Mouse (Mus musculus) gastrocnemius, adult 18-20 months (tissue): ENCODE results near the gene Defb48. TPM values are rescaled to one million over a fixed set of nuclear protein-coding genes. Genes with fewer than 3 reads are reported as not detected.
A peak's percentile ranks its signal among the peaks of the same experiment; 100 is the strongest.

ENCODE experiments used
- DNase-seq: peaks from one replicate; pipeline ENCODE4 v3.0.0; 2021; ENCODE audit warnings: low spot score
- long read RNA-seq, 2 experiments: library from polyadenylated mRNA; stranded (forward); transcript quantifications; one replicate each; pipeline ENCODE4 v2.0.0; 2021
- total RNA-seq, 2 experiments: library from RNA; stranded (reverse); gene quantifications; 2 replicates each; pipeline ENCODE4 v1.2.3; 2021

The Defb48 gene
- not detected for total RNA-seq
- long read RNA-seq, experiment 1, result 0 reads
- long read RNA-seq, experiment 2, result 0 reads

DNA sequence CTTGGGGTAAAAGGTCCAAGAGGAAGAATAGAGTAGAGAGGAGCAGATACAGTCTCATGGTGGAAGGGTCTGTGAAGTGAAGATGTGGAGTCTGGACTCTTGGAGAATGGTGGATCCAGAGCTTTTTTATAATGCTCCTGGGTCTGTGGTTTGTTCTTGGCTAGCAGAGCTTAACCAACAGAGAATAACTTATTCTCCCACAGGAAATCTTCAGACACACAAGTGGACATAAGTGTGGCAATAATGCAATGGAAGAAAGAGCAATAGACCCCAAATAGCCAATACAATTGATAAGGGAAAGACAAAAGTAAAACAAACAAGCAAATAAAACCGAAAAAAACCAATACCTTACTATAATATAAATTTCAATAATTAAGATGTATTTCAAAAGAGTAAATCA lies at the start of gene Defb48:
Gene Defb48, minus strand, starts transcription at position 101 of the 400 bp plus-strand sequence.
- DNase-seq, result no peak

- DNase-seq, result no peak
Measured at GRCm38 (mm10) chr14:63020524-63021156, 36.3 kb upstream of the Defb48 start.

DNA sequence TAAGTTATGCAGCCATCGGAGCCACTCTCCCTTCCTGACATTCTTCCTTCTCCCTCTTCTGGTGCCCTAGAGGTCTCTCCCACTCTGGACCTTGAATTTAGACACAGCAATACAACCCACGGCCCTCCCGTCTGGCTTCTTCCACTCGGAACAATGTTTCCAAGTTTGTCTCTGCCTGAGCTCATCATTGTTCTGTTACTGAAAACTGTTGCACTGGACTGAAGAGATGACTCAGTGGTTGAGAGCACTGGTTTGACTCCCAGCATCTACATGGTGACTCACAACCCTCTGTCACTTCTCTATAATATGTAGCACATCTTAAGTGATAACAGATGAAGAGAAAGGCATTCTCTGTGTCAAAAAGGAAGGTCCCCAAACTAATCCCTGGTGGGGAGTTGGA lies 30.4 kb upstream of the Defb48 start:
- no peak for DNase-seq

DNA sequence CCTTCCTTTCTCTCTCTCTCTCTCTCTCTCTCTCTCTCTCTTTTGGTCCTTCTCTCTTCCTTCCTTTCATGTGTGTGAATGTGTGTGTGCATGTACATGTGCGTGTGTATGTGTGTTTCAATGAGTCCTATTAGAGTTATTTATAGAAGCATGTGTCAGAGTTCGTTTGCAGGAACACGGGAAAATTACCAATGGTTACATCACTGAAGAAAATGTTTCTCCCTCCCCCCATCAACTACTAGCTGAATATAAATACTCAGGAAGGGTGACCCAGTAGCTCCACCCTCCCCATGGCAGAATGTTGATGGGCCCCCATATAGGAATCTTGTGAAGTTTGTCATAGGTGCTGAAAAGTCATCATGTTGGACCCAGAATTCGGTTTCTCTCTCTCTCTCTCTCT lies 28.8 kb upstream of the Defb48 start:
- DNase-seq, result no peak

DNA sequence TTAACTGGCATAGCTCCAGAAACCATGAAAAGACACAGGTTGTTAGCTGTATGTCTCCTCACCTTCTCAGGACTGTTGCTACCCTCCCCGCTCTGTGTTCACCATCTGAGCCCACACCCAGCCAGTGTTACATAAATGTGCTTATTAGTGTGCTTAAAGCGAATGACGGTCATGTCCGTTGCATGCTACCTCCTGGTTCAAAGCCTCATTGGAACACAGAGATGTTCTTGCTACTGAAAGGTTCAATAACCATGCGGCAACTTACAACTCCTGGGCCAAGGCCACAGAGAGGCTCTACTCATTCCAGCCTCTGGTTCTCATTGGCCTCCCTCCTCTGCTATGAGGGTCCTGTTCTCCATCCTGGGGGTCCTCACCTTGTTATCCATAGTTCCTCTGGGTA lies 27.2 kb upstream of the Defb48 start, which contains the start of gene Defb43:
Gene Defb43, plus strand, starts transcription at position 301 of the 400 bp plus-strand sequence.
- no peak for DNase-seq

DNA sequence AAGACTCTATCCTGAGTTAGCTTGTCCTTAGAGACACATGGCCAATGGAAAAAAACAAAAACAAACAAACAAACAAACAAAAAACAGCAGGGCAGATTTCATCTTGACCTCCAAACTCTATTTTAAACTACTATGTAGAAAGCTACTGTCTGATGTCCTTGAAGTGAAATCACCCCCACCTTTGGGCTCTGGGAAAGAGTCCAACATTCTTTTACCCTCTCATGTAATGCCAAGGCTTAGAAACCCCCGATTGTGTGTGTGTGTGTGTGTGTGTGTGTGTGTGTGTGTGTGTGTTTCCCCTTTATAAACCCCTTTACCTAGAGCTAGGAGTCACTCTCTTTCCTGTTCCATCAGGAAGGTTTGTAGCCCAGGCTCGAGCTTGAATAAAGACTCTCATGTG lies 18.3 kb upstream of the Defb48 start:
- no peak for DNase-seq

GRCm38 (mm10) chr14:62998977-62999376 lies 14.7 kb upstream of the Defb48 start:
- DNase-seq, result no peak

DNA sequence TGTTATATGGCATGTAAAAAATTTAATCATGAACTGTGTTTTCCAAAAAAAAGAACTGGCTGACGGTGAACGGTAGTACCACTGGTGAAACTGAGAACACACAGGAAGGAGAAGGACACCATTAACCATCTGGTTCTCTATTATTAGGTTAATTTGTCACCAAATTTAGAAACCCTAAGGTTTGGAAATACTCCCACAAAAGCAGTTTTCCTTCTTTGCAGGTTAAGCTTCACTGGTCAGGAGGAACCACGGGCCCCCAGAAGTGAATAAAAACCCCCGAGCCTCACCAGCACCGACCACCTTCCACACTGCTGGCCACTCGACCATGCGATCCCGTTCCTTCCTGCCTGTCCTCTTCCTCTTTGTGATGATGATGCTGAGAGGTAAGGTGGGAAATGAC lies 13.5 kb upstream of the Defb48 start, which contains the start of gene Defb47:
Gene Defb47, plus strand, starts transcription at position 301 of the 400 bp plus-strand sequence.
- no peak for DNase-seq

- no peak for DNase-seq
Measured at GRCm38 (mm10) chr14:62991849-62992510, 7.7 kb upstream of the Defb48 start.

DNA sequence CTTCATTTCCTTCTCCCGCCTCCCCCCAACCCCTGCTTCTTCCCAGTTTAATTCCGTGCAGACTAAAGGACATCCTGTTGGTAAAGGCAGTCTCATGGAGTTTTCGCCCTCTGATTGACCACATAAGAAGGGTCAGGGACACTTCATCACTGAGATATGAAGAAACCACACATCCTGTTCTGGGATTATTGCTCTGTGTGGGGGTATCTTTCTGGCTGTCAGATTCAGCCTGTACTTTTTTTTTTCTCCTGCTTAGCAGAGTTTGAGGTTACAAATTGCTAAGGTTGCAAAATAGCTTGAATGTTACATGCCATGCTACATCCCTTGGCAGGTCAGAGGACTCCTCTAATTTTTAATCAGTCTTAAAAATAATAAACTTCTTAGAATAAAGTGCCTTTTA lies 7.0 kb upstream of the Defb48 start:
- no peak for DNase-seq

DNA sequence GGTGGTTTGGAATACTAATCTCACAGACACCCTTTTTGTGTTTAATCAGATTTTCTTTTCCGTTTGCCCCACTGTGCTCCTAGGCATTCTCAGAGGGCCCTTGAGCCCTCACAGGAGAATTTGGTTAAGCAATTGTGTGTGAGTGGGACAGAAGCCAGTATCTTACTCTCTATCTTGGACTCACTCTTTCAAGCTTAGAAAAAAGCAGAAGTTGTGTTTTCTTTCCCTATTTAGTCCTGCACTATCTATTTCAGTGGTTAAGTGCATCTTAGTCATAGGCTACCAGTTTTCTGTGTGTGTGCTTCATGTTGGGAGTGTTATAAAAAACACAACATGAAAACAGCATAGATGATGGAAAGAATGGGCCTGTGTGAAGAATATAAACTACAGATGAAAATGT lies 4.5 kb downstream of the Defb48 start:
- DNase-seq, result no peak

- DNase-seq, result peak; percentile 73
Measured at GRCm38 (mm10) chr14:62975046-62975445, 9.3 kb downstream of the Defb48 start.

DNA sequence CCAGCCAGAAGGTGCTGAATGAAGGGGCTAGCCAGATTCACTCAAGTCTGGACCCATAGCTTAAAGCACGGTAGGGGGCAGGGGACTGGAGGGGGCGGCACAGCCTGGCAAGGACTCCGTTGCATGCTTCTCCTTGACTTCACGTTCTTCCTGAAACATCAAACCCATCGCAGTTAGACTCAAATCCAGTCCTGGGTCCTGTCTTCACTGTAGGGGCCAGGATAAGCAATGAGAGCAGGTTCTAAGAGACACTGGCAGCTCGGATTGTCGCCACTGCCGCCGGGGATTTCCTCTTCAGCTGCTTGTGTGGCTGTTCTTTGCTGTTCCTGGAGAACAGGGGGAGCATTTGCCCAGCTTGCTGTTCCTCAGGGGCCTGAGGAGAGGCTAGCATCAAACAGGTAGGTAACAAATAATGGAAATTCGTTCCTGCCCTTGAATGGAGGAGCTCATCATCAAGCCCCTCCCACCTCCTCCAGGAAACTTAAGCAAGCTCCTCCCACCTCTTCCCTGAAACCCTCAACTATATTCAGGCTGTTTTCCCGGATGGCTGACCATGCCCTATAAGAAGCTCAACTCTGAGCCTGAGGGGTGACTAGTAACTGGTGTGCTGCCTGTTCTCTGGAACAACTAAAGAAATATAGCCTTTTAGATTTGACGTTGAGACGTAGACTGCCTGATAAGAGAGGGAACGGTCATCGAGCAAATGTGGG lies 18.3 kb downstream of the Defb48 start:
- peak; percentile 7 for DNase-seq

DNA sequence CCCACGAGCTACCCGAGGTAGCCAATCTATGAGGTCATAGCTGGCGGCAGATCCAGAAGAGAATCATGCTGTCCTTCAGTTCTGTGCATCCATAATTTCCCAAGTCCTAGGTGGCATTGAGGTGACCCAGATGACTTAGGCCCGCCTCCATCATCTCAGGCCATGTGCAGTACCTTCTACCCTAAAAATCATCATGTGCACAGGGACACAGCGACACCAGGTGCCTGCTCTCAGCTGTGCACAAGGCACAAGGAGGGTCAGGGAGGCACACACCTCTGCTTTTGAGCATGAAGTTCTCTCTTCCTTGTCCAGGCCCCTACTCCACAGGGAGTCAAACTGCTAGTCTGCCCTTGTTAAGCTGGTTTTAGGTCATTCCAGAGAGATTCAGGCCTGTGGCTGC lies 19.0 kb downstream of the Defb48 start:
- no peak for DNase-seq

DNA sequence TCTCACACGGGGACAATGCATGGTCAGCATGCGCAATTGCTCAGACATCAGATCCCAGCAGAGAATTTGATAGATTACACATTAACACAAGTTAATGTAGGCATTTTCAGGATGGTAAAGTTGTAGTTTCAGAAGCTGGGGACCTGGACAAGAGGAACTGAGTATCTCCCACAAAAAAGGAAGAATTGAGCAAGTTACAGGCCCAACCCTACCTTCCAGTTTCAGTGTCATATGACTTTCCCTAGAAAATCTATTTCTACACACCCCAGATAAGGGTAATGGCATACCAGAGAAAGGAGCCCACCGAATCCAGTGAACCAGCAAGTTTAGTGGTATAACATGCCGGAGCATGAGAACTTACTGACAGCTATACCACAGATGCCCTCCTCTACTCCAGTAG lies 20.7 kb downstream of the Defb48 start:
- DNase-seq, result no peak

GRCm38 (mm10) chr14:62956091-62956490 lies 28.2 kb downstream of the Defb48 start:
- no peak for DNase-seq

- DNase-seq, result no peak
Measured at GRCm38 (mm10) chr14:62946794-62947193, 37.5 kb downstream of the Defb48 start.

DNA sequence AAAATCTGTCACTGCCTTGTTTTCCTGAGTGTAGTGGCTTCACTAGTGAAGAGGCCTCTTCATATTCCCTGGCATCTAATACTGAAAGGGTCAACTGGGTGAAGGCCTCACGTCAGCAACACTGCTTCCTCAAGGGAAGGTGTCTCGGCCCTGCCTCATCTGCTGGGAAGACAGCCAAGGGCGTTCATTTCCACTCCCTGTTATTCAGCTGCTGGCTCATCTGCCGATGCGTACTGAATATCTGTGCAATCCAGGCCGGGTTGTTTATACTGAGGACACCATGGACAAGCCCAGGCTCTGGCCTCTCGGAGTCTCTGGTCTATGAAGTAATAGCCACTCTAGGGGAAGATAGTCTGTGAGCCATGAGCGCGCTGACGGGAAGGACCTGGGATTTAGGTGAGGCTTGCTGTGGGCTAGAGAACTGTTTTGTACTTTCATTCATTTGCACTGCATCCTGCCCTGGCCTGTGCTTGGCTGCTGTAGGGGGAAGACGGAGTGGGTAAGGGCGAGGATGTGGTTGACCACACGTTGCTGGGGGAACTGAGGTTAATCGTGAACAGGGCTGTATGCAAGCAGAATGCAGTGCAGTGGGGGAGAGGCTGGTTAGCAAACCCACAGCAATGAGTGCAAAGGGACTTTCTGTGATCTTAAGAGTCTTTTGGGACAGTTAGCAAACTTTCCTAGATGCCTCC lies 43.8 kb downstream of the Defb48 start:
- peak; percentile 91 for DNase-seq

DNA sequence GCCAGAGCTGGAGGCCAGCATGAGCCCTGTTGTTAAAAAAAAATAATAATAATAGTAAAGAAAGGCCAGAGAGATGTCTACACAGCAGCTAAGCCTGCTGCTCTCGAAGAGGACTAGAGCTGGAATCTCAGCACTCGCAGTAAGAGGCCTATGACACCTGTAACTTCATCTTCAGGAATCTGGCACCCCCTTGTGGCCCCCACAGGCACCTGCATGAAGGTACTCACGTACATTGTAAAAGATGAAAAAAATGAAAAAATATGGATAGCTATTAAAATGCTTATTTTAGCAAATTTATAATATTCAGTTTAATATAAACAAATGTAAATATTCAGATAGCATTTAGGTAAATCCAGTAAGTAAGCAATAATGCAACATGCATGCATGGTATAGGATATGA lies 44.9 kb downstream of the Defb48 start:
- DNase-seq, result no peak

- peak; percentile 37 for DNase-seq
Measured at GRCm38 (mm10) chr14:62937675-62938074, 46.6 kb downstream of the Defb48 start.

GRCm38 (mm10) chr14:62936631-62937380 lies 47.5 kb downstream of the Defb48 start:
- peak; percentile 53 for DNase-seq
